Mouse (Mus musculus): ENCODE measurements around the gene Stk16.
A peak's percentile ranks its signal among the peaks of the same experiment; 100 is the strongest.

Stk16 gene

DNA sequence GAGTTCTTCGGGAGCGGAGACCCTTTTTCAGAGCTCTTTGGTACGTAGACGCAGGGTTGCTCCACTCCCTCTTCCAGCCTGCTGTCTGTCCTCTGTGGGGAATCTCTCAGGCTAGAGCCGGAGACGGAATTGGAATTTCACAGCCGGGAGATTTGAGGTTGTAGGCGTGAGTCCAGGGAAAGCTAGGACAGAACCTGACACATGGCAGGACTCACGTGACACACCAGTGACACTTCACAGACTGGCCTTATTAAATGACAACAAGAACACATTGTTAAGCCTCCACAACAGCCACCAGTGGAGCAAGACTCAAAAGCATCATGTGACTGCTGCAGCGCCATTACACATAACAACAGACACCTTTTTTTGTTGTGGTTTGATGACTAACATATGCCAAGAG, 29.0 kb downstream of the Stk16 start:
- peak; percentile 52 to 63 for DNase-seq

DNA sequence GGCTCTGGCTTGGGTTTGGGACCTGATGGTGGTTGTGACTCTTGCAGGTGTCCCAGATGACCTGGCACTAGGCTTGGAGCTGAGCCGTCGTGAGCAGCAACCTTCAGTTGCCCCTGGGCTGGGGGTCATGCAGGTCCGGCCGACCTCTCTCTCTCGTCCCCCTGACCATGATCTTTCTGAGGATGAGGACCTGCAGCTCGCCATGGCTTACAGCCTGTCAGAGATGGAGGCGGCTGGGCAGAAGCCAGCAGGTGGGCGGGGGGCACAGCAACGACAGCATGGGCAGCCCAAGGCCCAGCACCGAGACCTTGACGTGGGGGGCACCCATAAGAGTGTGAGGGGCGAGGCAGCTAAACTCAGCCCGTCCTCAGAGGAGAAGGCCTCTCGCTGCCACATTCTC, 32.8 kb downstream of the Stk16 start:
- DNase-seq, result no peak

DNA sequence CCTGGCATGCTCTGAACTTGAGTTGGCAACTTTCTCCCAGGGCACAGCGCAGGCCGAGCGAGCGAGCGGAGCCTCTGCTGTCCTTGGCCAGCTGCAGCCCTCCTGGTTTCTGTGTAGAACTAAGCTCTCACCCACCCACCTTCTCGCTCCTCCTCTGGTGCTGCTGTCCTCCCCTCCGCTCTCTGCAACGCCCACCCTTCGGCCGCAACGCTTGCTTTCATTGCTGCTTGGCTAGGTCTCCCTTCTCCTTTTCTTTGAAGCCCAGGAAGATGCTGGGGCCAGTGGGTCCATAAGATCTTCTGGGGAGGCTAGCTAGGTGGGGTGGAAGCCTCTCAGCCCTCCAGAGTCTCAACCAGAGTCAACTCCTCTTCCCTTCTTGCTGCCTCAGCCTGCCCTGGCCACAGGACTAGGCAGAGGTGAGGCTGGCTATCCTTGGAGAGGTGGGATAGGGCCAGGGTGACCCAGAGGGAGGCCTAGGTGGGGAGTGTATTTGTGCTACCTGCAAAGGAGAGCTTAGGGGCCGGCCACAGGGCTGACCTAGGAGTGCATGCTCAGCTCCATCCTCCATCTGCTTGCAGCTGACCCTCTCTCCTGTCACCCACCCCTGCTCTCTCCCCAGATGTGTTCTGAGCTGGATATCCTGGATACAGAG, 33.7 kb downstream of the Stk16 start:
- DNase-seq, result no peak

DNA sequence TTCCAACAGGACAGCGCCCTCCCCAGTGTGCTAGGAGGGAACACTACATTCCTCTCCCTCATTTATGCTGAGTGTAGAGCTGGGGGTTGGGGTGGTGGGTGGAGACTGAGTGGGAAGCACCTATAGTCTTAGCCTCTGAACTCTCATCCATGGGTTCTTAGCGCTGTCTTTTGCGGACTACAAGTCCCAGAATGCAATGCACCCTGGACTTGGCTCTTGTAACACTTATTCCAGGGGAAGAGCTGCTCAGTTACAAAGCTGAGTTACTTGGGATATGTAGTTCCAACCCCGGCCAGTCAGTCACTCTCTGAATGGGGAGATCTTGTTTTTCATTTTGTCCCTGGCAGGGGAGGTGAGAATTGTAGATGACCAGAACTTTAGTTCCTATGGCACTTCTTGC, 34.2 kb downstream of the Stk16 start:
- peak; percentile 52 to 58 for DNase-seq

DNA sequence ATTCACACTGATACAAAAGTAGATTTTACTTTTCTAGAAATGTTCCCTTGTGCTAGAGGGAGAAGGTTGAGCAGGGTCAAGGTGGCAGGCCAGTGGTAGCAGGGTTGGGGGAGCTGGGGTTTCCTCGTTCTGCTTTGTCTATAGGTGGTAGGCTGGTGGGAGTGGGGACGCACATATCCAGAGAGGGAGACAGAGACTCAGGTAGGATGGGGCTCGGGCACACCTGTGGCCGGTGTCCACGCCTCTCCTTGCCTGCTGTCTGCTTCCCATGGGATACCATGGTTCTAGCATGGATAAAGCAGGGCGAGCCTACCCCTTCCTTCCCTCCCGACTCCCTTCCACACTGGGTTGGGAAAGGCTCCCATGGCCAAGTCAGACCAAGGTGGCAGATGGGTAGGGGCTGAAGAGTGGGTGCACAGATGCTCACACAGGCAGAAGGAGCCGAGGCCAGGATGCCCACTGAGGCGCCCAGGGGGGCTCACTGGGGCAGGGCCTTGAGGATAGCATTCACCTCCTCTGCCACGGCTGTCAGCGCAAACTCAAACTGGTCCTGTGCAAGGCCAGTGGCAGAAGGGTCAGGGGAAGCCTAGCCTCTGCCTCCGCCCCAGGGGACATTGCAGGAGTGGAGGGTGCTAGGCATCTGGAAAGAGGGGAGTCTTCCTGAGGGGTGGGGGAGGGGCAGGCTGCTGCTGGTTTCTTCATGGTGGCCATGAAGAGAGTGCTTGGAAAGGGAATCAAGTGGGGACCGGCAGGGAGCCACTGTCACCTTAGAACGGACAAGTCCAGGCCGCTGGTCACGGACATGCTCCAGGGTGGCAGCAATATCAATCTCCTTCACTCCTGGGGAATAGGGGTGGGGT, 36.7 kb downstream of the Stk16 start:
- no peak for DNase-seq

DNA sequence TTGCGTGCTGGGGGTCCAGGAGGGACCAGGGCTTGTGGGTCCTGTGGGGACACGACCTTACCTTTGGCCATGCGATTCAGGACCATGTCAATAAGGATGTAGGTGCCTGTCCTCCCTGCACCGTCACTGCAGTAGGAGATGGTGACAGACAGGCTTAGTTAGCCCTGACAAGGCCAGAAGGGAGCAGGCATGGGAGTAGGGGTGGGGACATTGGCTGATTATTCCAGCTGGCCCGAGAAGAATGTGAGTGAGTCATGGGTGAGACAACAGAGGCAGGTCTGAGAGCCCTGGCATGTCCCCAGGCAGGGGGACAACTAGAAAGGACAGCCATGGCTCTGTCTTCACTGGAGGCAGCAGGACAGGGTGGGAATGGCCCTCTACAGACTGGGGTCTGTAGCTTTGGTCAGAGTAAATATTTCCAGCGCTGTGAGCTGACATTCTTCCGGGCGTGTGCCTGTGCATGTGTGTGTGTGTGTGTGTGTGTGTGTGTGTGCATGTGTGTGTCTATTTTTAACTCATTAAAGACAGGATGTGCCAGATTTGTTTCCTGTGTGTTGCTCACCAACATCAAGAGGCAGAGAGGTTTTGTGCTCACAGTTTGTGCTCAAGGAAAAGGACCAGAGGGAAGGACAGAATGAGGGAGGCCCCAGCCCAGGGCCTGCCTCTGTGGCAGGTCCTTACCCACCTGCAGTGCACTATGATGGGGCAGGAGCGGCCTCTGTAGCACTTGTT, 37.6 kb downstream of the Stk16 start:
- DNase-seq, result peak; percentile 62 to 66

DNA sequence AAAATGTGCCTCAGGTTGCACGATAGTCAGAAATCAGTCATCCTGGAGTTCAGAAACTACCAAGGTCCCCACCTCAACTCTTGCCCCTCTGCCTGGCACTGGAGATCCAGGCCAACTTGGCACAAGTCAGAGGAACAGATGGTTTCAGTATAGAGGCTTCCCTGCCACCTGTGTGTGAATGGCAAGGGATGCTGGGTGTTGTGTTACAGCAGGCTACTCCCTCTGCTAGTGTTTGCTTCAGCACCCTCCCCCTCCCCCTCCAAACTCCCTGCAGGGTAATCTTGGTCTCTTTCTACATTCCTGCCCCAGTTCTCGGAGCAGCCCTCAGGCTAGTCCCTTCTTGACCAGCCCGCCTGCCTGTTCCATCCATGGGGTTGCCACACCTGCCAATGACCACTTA, 39.9 kb downstream of the Stk16 start:
- peak; percentile 69 to 77 for DNase-seq

DNA sequence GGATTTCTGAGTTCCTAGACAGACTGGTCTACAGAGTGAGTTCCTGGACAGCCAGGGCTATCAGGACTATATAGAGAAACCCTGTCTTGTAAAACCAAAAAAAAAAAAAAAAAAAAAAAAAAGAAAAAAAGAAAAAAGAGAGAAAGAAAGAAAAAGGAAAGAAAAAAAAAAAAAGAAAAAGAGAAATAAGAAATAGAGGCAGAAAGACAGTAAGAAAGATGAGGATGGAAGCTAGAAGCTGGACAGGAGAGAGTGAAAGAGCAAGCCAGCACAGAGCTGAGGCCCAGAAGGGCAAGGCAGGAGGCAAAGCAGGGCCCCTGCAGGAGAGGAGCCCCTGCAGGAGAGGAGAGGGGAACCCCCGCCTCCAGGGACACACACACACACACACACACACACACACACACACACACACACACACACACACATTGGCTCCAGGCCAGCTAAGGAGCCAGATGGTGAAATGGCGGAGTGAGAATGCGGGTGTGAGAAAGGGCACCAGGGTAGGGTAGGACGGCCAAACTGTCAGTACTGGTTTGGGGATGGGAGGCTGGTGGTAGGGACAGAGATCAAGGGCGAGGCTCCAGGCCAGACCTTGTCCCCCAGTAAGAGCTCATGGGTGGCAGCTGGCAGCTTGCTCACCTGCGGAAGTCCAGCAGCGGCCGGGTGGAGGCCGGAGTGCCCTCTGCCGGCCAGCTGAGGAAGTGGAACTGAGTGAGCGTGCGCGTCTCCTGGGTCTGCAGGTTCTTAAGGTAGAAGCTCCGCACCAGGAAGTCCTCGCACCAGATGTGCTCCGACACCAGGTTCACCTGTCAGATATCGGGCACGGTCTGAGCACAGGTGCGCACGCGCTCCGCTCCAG, 40.7 kb downstream of the Stk16 start:
- peak; percentile 88 for DNase-seq

DNA sequence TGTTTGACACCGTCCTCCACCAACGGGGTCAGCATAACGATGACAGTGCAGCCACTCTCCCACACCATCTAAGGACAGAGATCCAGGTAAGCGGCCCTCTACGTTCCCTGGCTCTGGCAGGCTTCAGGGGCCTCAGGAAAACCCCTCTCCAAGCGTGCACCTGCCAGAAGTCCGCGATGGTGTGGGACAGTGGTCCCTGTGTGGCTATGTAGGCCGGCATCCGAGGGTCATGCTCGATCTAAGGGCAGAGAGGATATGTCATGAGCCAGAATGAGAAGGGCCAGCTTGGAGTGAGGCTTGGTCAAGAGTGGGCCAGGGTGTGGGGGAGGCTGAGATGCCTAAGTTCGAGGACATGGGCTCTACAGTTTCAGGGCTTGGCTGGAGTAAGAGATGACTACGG, 41.7 kb downstream of the Stk16 start:
- DNase-seq, result no peak

DNA sequence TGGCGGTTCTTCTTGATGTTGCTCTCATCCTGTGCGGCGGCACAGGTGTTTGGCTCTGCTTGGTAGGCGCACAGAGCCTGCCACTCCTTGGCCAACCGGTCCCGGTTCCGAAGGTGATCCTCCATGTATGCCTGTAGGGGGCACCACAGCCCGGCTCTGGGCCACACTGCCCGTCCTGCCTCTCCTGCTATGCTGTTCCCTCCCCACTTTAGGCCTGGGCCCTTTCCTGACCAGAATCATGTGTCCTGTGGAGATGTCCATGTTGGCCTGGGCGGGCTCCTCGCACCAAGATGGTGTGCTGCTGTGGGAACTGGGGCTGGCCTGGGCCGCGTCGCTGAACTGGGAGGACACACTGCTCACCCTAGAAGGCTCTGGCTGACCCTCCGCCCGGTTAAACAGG, 42.4 kb downstream of the Stk16 start:
- peak in 1 of 2 experiments; percentile 38 for DNase-seq

DNA sequence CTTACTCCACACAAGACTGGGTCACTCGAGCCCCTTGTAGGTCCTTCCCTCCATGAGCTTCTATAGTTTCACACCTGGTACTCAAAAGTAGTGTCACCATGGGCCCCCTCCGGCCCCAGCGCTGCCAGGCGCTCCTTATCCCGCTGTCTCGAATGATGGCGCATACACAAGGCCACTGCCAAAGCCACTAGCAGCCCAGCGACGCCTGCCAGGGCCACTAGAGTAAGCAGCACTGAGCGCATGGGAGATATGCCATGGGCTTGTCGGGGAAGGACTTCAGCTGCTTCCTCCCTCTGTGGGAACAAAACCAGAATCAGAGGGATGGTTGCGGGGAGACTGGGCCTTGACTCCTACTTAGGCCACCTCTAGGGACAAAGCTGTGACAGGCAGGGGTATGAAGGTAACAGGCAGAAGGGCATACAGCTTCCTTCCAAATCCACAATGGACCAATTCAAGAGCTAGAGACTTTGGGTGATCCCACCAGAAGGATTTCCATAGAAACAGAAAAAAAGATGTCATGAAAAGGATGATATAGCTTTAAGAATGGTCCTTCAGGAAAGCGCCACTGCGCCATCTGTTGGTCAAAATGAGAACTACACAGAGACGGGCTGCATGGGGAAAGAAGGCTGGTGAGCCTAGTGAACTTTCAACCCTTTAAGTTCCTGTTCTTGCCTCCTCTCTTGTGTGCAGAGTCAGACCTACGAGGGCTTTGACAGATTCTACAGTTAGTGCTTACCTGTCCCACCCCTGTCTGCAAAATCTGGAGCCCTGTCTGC, 43.4 kb downstream of the Stk16 start:
- DNase-seq, result peak; percentile 88 to 95

DNA sequence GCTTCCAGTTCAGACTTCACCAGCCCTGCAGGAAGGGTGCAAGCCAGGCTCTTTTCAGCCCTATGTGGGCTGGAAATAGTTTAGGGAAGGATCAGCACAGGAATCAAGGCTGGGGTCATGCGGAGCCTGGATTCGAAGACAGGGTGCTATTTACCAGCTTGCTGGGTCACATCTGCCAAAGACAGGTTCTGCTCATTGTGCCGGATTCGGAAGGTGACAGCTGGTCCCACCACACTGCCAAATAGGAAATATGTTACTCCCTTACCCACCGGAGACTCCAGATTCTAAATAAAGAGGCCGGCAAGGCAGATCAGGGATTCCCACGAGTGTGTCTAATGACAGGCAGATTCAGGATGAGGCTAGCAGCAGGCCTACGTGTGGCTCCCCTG, 44.0 kb downstream of the Stk16 start:
- no peak for DNase-seq

DNA sequence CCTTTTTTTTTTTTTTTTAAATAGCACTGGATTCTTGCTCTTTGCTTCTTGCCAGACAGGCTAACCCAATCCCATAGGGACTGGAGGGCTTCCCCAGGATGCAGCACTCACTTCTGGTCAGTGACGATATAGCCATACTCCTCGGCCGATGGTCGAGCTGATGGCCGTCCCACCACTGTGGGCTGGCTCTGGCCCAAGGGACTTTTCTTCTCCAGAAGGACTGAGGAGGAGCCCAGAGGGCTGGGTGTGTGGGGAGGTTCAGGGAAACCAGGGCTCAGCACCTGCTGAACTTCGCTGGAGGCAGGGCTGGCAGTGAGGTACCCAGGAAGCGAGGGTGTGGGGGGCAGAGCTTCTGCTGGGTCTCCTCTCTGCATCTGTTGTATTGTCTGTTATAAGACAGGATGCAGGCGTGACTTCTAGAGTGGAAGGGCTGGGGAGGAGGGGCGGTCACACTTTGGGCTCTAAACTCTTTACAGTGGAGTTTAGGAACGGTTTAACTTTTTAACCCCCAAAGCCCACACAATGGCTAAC, 44.9 kb downstream of the Stk16 start:
- DNase-seq, result no peak

DNA sequence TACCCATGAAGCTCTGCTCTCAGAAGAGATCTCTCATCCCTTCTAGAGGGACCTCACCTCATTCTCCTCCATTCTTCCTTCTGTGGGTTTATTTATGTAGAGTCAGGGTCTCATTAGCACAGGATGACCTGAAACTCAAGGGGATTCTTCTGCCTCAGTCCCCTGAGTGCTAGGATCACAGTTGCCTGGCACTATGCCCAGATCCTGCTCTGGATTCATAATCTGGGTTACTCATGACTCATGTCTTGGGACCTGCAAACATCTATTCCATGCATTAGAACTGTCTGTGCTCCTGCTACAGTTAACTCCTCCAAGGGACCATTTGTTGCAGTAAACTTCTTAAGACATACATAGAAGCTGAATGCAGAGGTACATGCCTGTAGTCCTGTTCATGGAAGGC, 50.6 kb downstream of the Stk16 start:
- no peak for DNase-seq

DNA sequence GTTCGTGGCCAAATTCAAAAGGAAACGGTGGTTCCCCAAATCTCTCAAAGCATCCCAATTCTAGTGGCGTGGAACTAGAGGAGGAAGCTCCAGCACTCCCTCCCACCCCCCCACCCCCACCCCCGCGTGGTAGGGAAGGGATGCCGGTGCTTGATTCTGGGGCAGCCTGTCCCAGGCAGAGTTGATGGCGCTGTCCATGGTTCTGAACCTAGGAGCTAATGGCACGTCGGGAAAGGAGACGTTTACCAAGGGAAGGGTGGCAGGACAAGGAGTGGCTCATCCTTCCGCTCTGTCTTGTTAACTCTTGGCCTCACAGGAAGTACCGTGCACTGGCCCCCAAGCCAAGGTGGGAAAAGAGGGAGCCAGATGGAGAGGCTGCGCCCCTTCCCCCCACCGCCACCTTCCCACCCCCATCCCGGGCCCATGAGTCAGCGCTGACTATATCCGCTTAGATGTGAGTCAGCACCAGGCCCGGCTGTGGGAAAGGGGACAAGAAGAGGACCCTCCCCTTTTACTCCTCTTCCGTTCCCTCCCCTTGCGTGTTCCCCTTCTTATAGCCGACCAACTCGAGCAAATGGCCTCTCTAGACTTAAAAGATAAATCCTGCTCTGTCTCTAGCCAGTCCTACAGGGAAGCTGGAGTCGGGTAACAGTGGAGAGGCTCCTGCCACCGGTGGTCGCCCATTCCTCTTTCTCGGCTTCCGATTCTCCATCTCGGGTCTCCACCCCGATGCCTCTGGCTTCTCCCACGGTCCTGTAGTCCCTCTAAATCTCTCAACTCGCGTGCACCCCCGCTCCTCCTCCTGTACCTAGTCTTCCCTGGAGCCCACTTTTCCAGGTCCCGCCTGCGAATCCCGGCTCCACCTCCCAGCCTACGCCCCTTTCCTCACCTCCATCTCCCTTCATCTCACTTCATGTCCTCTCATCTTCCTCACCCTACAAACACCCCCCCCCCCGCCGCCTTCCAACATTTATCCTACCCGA, 52.6 kb downstream of the Stk16 start:
- DNase-seq, result peak in 1 of 2 experiments; percentile 38

DNA sequence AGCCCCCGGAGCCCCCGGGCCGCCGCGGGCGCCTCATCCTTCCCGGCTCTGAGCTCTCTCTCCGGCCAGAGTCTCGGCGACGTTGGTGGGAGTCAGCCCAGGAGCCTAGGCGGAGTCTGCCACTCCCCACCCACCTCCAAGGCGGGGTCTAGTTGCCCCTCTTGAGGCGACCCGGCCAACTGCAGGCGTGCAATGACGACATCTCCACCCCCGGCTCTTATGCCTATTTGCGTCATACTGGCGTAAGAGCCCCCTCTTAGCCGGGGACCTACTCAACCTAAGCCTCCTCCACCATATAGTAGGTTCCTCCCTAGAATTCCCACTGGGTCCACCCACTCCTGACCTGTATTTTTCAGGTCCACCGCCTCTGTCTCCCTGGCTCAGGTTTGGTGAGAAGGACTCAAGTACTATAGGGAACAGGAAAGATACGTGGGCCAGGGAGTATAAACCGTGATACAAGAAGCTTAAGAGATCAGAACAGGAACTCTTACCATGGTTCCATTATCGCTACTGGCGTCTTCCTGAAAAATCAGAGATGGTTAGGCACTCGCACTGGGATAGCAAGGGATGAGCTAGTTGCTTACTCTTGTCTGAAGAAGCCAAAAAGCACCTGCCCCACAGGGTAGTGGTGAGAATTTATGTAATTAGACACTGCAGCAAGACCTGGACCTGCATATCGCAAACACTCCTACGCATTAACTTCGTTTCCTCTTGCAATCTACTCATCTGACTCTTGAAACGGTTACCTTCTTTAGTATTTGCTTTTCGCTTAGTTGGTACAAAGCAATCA, 53.6 kb downstream of the Stk16 start, which contains the start of gene Ptprn:
Gene Ptprn, minus strand, starts transcription at position 412 of the 790 bp plus-strand sequence.
- peak; percentile 71 to 74 for DNase-seq
